Mouse (Mus musculus): ENCODE data around the gene Rbms1.
"Not testable (repeated sequence)": the region's sequence is repeated elsewhere in the genome, so short reads cannot be mapped to it uniquely, and the experiment has no call there.

Gene Rbms1

DNA sequence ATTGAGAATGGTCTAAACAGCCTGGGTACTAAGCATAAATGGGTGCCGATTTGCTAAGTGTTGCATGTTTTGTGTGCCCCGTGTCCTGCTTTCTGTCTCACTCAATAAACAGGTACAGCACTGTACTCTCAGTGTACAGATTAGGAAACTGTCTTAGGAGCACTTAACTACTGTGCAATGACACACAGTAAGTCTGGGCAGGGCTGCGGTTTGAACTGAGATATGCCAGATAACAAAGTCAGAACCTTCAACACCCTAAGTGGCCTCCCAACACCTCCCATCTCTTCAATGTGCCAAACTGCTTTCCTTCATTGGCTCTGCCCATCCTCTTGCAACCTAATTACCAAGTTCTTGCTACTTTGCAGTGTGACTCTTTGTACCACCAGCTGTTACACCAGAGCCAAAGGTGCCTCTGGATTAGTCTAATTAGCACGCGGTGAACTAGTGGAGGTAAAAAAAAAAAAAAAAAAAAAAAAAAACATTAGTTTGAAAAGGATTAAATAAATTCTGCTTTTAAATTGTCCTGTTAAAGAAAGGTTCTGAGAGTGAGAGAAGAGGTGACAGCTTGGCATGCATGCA lies 117.6 kb downstream of the Rbms1 start:
- DNase-seq (ENCODE audit: low read depth) = peak; percentile 85

DNA sequence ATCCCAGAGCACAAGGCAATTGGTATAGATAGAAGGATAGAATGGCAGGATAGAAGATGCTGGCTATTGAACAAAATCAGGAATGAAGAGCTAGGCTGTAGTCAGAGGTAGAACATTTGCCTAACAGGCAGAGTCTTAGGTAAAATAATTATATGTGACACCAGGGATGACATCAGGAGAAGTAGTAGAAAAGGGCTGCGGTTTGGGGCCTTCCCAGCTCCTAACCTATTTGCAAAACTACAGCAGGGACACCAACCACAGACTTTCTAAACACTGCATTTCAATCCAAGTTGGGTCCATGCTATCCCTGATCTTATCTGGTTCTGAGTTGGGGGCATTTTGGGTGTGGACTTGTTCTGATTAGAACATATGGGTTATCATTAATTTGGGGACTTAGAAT lies 118.7 kb downstream of the Rbms1 start:
- DNase-seq (ENCODE audit: low read depth) = no peak

DNA sequence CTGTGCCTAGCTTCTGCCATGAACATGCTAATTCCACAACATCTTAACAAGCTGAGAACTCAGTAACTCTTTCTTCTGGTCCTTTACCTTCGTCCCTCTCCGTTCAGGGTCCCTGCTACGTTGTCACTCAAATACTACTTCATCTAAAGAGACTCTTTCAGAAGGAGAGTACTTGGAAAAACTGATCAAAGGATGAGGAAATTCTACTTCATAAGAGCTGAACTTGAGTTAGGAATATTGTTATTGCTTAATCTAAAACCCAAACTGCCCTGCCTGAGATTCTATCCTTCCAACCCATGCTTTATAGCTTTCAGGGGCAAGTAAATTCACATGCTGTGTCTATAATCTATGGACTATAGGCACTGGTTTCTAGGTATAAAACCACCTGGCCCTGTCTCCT lies 119.4 kb downstream of the Rbms1 start:
- DNase-seq (ENCODE audit: low read depth) = no peak

DNA sequence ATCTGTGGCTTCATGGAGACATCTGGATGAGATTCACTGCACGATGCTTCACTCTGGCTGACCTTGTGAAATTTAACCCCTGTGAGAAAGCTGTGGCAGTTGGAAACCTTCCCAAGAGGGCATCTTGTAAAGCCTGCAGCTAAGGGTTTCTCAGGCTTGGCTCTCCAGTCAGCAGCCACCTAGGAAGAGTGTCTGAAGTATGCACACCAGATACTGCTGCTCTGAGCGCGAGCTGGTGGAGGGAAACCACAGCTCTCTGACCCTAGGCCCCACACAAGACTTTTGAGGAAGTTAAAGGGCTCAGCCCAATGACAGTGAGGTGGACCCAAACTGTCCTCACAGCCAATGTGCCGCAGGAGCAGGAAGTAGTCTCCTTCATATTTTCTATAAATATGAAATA lies 120.0 kb downstream of the Rbms1 start:
- no peak for DNase-seq (ENCODE audit: low read depth)

GRCm38 (mm10) chr2:60840922-60841321 lies 122.1 kb downstream of the Rbms1 start:
- DNase-seq (ENCODE audit: low read depth) = no peak

- no peak for DNase-seq (ENCODE audit: low read depth)
These were observed 123.5 kb downstream of the Rbms1 start for GRCm38 (mm10) chr2:60839498-60839897.

DNA sequence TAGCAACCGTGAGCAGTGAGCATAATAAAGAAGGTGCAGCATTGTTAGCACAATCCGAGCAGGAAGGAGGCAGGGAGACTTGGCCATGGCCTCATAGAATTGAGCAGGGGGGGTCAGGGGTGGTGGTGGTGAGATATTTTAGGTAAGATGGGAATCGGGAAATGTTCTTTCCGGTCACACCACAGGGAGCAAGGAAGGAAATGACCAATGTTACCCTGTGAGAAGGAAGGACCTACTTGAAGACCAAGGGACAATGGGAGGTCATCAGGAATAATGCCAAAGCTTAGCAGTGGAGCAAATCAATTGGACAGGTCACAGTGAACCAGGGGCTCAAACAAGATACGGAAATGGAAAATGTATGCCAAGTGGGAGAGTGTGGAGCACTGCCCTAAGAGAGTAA lies 124.1 kb downstream of the Rbms1 start:
- DNase-seq (ENCODE audit: low read depth) = no peak

DNA sequence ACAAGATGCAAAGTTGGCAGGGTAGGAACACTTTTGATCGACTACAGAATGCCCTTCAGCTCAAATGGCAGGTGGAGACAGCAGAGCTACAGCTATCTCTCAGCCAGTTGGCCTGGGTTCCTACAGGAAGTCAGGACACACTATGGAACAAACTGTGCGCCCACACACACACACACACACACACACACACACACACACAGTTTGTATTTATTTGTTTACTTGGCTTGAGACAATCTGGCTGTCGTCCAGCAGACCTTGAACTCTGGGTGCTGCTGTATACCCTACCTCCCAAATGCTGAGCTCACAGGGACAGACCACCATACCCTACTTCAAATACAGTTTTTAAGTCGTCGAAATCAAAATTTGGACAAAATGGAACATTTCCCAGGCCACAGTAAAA lies 125.4 kb downstream of the Rbms1 start:
- DNase-seq (ENCODE audit: low read depth) = no peak

DNA sequence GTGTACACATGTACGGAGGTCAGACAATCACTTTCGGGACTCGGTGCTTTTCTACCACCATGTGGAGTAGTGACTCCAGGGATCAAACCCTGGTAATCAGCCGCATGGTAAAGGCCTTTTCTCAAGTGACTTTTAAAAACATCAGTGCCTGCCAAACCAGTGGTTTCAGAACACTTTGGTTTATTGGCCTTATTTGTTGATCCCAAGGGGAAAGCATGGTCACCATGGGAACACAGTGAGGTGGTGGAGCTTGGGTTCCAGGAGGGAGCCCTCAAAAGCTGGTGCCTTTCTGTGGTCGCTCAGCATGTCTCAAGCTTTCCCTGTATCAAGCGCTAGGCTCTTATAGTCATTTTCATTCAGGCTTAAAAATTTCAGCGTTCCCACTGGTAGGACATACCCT lies 126.8 kb downstream of the Rbms1 start:
- no peak for DNase-seq (ENCODE audit: low read depth)

DNA sequence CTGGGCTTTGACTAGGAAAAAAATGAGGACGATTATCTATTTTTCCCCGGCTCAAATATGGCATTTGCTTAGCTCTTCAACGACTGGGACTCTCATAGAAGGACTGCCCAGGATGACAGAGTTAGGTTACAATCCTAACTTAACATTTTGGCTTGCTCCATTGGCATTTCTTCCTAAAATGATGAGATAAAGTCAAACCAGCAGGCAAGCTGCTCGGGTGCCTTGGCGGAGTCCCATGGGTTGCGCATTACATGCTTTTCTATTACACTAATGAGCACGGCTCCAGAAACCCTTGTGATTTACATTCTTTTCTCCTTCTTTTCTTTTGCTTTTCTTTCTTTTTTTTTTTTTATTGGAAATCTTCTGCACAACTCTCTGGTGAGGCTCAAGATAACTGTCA lies 128.7 kb downstream of the Rbms1 start:
- DNase-seq (ENCODE audit: low read depth) = no peak

GRCm38 (mm10) chr2:60832254-60832653 lies 130.7 kb downstream of the Rbms1 start:
- no peak for DNase-seq (ENCODE audit: low read depth)

DNA sequence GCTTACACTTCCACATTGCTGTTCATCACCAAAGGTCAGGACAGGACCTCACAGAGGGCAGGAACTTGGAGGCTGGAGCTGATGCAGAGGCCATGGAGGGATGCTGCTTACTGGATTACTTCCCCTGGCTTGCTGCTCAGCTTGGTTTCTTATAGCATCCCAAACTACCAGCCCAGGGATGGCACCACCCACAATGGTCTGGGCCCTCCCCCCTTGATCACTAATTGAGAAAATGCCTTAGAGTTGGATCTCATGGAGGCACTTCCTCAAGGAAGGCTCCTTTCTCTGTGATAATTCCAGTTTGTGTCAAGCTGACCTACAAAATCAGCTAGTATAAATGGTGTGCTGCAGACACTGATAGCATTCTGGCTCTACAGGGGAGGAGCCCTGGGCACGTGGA lies 132.5 kb downstream of the Rbms1 start:
- not testable (repeated sequence) for DNase-seq (ENCODE audit: low read depth)

- no peak for DNase-seq (ENCODE audit: low read depth)
These were observed 134.0 kb downstream of the Rbms1 start for GRCm38 (mm10) chr2:60828908-60829462.

GRCm38 (mm10) chr2:60827152-60827428 lies 135.9 kb downstream of the Rbms1 start:
- DNase-seq (ENCODE audit: low read depth) = no peak

DNA sequence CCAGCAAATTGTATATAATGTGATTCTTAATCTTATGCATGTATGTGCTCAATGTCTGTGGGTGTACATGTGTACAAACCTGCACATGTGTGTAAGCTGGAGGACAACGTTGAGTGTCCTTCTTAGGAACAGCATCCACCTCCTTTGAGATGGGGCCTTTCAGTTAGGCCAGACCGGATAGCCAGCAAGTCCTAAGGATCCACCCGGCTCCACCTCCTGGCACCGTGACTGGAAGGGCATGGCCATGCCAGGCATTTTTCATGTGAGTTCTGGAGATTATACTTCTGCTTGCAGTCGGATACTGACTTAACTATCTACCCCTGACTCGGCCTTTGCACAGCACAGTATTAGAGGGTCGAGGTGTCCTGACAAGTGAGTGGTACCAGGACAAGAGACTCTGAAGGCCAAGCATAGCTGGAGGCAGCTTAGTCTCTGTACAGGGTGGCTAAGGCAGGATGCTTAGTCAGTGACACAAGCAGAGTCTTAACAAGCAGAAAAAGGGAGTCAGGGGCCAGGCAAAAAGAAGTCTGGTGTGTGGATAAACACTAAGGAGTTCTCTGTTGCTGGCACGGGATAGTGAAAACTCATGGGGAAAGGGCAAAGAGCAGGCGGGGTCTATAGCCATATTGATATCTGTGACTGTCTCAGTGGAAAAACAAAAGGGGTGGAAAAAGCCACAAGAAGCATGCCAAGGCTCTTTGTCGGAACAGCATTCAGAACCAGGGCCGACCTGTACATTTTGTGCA lies 136.4 kb downstream of the Rbms1 start:
- no peak for DNase-seq (ENCODE audit: low read depth)

DNA sequence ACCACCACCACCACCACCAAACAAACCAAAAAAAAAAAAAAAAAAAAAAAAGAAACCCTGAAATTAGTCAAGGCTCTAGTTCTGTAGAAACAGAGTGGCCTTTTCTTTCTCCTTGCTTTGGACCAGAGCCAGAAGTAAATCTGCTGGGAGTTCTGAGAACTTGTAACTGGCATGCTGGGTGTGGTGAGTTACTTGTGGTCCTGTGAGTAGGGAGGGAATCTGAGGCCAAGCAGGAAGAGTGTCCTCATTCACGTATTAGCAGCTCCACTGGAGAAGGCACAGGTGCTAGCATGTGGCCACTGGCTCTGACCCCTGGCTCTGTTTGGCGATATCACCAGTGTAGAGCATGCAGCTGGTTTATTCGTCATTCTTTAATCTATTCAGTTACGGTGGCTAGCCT lies 137.3 kb downstream of the Rbms1 start:
- no peak for DNase-seq (ENCODE audit: low read depth)

- no peak for DNase-seq (ENCODE audit: low read depth)
These were observed 141.4 kb downstream of the Rbms1 start for GRCm38 (mm10) chr2:60821635-60822034.

GRCm38 (mm10) chr2:60818632-60819031 lies 144.4 kb downstream of the Rbms1 start:
- no peak for DNase-seq (ENCODE audit: low read depth)

DNA sequence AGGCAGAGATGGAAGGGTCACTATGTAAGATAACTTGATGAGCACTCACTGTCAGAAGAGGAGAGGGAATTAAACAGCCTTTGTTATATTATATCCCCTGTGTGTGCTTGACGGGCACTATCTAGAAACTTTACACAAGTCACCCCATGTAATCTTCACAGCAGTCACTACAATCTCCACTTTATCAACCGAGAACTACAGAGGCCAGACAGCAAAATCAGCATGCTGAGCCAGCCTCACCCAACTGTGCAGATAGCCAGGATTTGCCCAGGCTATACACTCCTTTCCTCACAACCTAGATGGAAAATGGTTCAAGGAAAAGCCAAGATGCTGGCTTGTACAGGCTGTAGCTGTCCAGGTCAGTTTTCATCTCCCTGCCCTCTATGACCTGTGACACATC lies 146.7 kb downstream of the Rbms1 start:
- no peak for DNase-seq (ENCODE audit: low read depth)

- no peak for DNase-seq (ENCODE audit: low read depth)
These were observed 148.2 kb downstream of the Rbms1 start for GRCm38 (mm10) chr2:60814788-60815187.

GRCm38 (mm10) chr2:60812949-60813348 lies 150.0 kb downstream of the Rbms1 start:
- DNase-seq (ENCODE audit: low read depth) = no peak

DNA sequence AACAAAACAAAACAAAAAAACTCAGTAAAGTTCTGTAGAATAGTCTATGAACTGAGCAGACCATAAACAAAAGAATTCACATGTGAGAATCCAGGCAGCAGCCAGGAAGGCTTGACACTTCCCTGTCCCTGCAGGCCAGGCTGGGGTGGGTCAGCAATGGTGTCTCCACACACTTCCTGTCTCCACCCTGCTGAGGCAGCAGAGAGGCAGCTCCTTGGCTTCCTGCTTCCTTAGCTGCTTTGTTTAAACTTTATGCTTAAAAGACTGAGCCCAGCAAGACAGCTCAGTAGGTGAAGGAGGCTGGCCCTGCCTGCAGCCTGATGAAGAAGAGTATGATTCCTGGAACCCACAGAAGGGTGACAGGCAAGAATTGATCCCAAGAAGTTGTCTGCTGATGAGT lies 152.4 kb downstream of the Rbms1 start:
- DNase-seq (ENCODE audit: low read depth) = peak; percentile 66

DNA sequence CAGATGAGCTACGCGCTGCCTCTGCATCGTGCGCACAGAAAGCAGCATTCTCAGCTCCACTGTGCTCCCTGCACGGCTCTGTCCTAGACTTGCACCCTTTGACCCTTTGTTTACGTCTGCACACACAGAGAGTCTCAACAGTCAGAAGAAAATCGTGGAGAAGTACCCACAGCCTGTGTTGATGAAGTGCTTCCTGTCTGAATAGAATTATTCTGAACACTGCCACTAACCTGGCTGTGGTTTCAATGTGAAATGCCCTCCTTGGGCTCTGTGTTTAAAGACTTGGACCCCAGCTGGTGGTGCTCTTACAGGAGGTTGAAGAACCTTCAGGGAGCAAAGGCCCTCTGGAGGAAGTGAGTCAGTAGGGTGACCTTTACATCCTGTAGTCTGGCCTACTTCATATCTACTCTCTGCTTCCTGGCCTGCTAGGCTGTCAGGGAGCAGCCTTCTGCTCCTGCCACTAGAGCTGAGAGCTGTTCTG lies 153.5 kb downstream of the Rbms1 start:
- DNase-seq (ENCODE audit: low read depth) = peak; percentile 54

GRCm38 (mm10) chr2:60808822-60809221 lies 154.2 kb downstream of the Rbms1 start:
- DNase-seq (ENCODE audit: low read depth) = no peak

All from induced T-regulatory cell, adult 2 months (primary cell).